Mouse (Mus musculus) kidney, postnatal 25 days (tissue): ENCODE measurements at regions not wholly inside any gene's neighbourhood (a gene's known extent, or its start where the extent isn't known, plus 50 kb on each side); places are given as distances from the start of the nearest gene placed in this dataset.

Experiments
- DNase-seq, 2 experiments: peaks; one replicate each; pipeline ENCODE4 v3.0.0; 2021; ENCODE audit warnings: mixed read lengths in 2 of 2

- DNase-seq: no peak
Measured at GRCm38 (mm10) chr8:86359518-86359917, 221.0 kb downstream of the Abcc12 start.

- peak in 1 of 2 experiments; percentile 40 for DNase-seq
Measured at GRCm38 (mm10) chr8:86353816-86354215, 226.7 kb downstream of the Abcc12 start.

GRCm38 (mm10) chr8:86351545-86352190 lies 228.8 kb downstream of the Abcc12 start:
- DNase-seq: no peak

- no peak for DNase-seq
Measured at GRCm38 (mm10) chr8:86350128-86350527, 230.4 kb downstream of the Abcc12 start.

- no peak for DNase-seq
Measured at GRCm38 (mm10) chr8:86342016-86342684, 238.3 kb downstream of the Abcc12 start.

GRCm38 (mm10) chr8:86338574-86339264 lies 241.8 kb downstream of the Abcc12 start:
- no peak for DNase-seq

GRCm38 (mm10) chr8:86331383-86331782 lies 249.1 kb downstream of the Abcc12 start:
- DNase-seq: no peak

GRCm38 (mm10) chr8:86328626-86329025 lies 251.9 kb downstream of the Abcc12 start:
- DNase-seq: no peak

GRCm38 (mm10) chr8:86327982-86328381 lies 252.5 kb downstream of the Abcc12 start:
- DNase-seq: no peak

- no peak for DNase-seq
Measured at GRCm38 (mm10) chr8:86325040-86325439, 255.4 kb downstream of the Abcc12 start.

- DNase-seq: no peak
Measured at GRCm38 (mm10) chr8:86324542-86324941, 255.9 kb downstream of the Abcc12 start.

GRCm38 (mm10) chr8:86323823-86324222 lies 256.7 kb downstream of the Abcc12 start:
- DNase-seq: no peak

- no peak for DNase-seq
Measured at GRCm38 (mm10) chr8:86322494-86322893, 258.0 kb downstream of the Abcc12 start.

GRCm38 (mm10) chr8:86320938-86321337 lies 259.5 kb downstream of the Abcc12 start:
- no peak for DNase-seq

- no peak for DNase-seq
Measured at GRCm38 (mm10) chr8:86318531-86318930, 262.0 kb downstream of the Abcc12 start.

GRCm38 (mm10) chr8:86316236-86316635 lies 264.2 kb downstream of the Abcc12 start:
- no peak for DNase-seq

- DNase-seq: no peak
Measured at GRCm38 (mm10) chr8:86309460-86309859, 271.0 kb downstream of the Abcc12 start.

GRCm38 (mm10) chr8:86307339-86307738 lies 273.1 kb downstream of the Abcc12 start:
- DNase-seq: no peak

- no peak for DNase-seq
Measured at GRCm38 (mm10) chr8:86301885-86302509, 278.5 kb downstream of the Abcc12 start.

GRCm38 (mm10) chr8:86288713-86289384 lies 291.6 kb downstream of the Abcc12 start:
- no peak for DNase-seq

- no peak for DNase-seq
Measured at GRCm38 (mm10) chr8:86282922-86283321, 297.6 kb downstream of the Abcc12 start.

GRCm38 (mm10) chr8:86280093-86280721 lies 300.3 kb downstream of the Abcc12 start:
- no peak for DNase-seq
